Mouse (Mus musculus): ENCODE results near the gene Nexn. TPM values are rescaled to one million over a fixed set of nuclear protein-coding genes. Genes with fewer than 3 reads are reported as not detected.

Nexn gene
- polyA plus RNA-seq, 1 experiment from 2014 or later: 5.1 TPM

- 85% methylated on average over 14 of the region's 14 CpGs for WGBS
- Histone ChIP-seq H3K27ac (ENCODE audit: low read length) (no peak overlapping the region), H3K9me3 (ENCODE audit: control insufficient read depth, low read length) (no peaks in the 10 kb centered on the region), H3K4me1 (replicated peaks; ENCODE audit: control insufficient read depth, insufficient read depth, low read length) (no peaks in the 10 kb centered on the region), H3K4me2 (ENCODE audit: low read length) (no peak overlapping the region), H3K36me3 (ENCODE audit: control insufficient read depth, insufficient read depth) (peaks cover 10% of the 10 kb centered on the region; the same call in 1 of the 2 replicates), H3K4me3 (replicated peaks; ENCODE audit: low read length) (no peak overlapping the region), H3K27me3 (replicated peaks; ENCODE audit: control insufficient read depth, insufficient read depth, low read length) (no peaks in the 10 kb centered on the region), H3K9ac (replicated peaks; ENCODE audit: low read depth, low read length) (no peak overlapping the region)
- no peak for ATAC-seq
These were observed 34.5 kb upstream of the Nexn start for GRCm38 (mm10) chr3:152300376-152301337.

- Histone ChIP-seq H3K9ac (replicated peaks; ENCODE audit: low read depth, low read length) (no peak overlapping the region), H3K4me1 (replicated peaks; ENCODE audit: control insufficient read depth, insufficient read depth, low read length) (no peaks in the 10 kb centered on the region), H3K4me2 (ENCODE audit: low read length) (no peak overlapping the region), H3K27ac (ENCODE audit: low read length) (no peak overlapping the region), H3K27me3 (replicated peaks; ENCODE audit: control insufficient read depth, insufficient read depth, low read length) (no peaks in the 10 kb centered on the region), H3K4me3 (replicated peaks; ENCODE audit: low read length) (no peak overlapping the region), H3K36me3 (ENCODE audit: control insufficient read depth, insufficient read depth) (peaks cover 13% of the 10 kb centered on the region; the same call in 1 of the 2 replicates), H3K9me3 (ENCODE audit: control insufficient read depth, low read length) (no peaks in the 10 kb centered on the region)
- 94% methylated on average over 5 of the region's 5 CpGs for WGBS
- ATAC-seq: no peak
These were observed 29.7 kb upstream of the Nexn start for GRCm38 (mm10) chr3:152295896-152296295.

- 71% methylated on average over 3 of the region's 3 CpGs for WGBS
- no peaks in the 10 kb centered on the region for H3K4me1 ChIP-seq (replicated peaks; ENCODE audit: control insufficient read depth, insufficient read depth, low read length)
- no peak overlapping the region for H3K9ac ChIP-seq (replicated peaks; ENCODE audit: low read depth, low read length)
- peaks cover 13% of the 10 kb centered on the region; the same call in 1 of the 2 replicates for H3K36me3 ChIP-seq (ENCODE audit: control insufficient read depth, insufficient read depth)
- no peaks in the 10 kb centered on the region for H3K9me3 ChIP-seq (ENCODE audit: control insufficient read depth, low read length)
- H3K4me2 ChIP-seq (ENCODE audit: low read length): no peak overlapping the region
- no peak overlapping the region for H3K27ac ChIP-seq (ENCODE audit: low read length)
- no peak for ATAC-seq
- H3K4me3 ChIP-seq (replicated peaks; ENCODE audit: low read length): no peak overlapping the region
- no peaks in the 10 kb centered on the region for H3K27me3 ChIP-seq (replicated peaks; ENCODE audit: control insufficient read depth, insufficient read depth, low read length)
These were observed 28.2 kb upstream of the Nexn start for GRCm38 (mm10) chr3:152294400-152294799.

- no peak overlapping the region for H3K27ac ChIP-seq (ENCODE audit: low read length)
- no peak overlapping the region for H3K4me2 ChIP-seq (ENCODE audit: low read length)
- H3K4me1 ChIP-seq (replicated peaks; ENCODE audit: control insufficient read depth, insufficient read depth, low read length): no peaks in the 10 kb centered on the region; the same call in 1 of the 2 replicates
- H3K9ac ChIP-seq (replicated peaks; ENCODE audit: low read depth, low read length): no peak overlapping the region
- H3K27me3 ChIP-seq (replicated peaks; ENCODE audit: control insufficient read depth, insufficient read depth, low read length): no peaks in the 10 kb centered on the region
- no peaks in the 10 kb centered on the region for H3K9me3 ChIP-seq (ENCODE audit: control insufficient read depth, low read length)
- H3K4me3 ChIP-seq (replicated peaks; ENCODE audit: low read length): no peak overlapping the region
- peaks cover 15% of the 10 kb centered on the region; the same call in 1 of the 2 replicates for H3K36me3 ChIP-seq (ENCODE audit: control insufficient read depth, insufficient read depth)
- WGBS: 89% methylated on average over 13 of the region's 13 CpGs
- no peak for ATAC-seq
These were observed 27.5 kb upstream of the Nexn start for GRCm38 (mm10) chr3:152293530-152294181.

DNA sequence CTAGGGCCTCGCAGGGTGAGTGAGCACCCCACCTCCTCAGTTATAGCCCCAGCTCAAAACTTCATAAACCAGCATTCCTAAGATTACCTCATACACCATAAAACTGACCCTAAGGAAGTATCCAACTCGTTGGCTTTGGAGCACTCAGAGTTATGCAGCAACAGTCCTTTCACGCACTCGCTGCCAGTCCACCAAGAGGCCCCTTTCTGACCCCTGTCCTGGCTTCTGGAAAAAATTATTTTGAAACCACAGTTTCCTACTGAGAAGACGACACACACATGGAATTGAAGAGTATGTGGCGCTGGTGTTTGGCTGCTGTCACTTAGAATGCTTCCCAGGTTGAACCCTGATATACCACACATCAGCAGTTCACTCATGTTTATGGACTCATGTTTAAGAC, 25.7 kb upstream of the Nexn start:
- Histone ChIP-seq H3K9ac (replicated peaks; ENCODE audit: low read depth, low read length) (no peak overlapping the region), H3K9me3 (ENCODE audit: control insufficient read depth, low read length) (no peaks in the 10 kb centered on the region), H3K27ac (ENCODE audit: low read length) (no peak overlapping the region), H3K27me3 (replicated peaks; ENCODE audit: control insufficient read depth, insufficient read depth, low read length) (no peaks in the 10 kb centered on the region), H3K36me3 (ENCODE audit: control insufficient read depth, insufficient read depth) (peaks cover 17% of the 10 kb centered on the region; the same call in 1 of the 2 replicates), H3K4me3 (replicated peaks; ENCODE audit: low read length) (no peak overlapping the region), H3K4me2 (ENCODE audit: low read length) (no peak overlapping the region), H3K4me1 (replicated peaks; ENCODE audit: control insufficient read depth, insufficient read depth, low read length) (no peaks in the 10 kb centered on the region; the same call in 1 of the 2 replicates)
- 95% methylated on average over 6 of the region's 6 CpGs for WGBS
- no peak for ATAC-seq

DNA sequence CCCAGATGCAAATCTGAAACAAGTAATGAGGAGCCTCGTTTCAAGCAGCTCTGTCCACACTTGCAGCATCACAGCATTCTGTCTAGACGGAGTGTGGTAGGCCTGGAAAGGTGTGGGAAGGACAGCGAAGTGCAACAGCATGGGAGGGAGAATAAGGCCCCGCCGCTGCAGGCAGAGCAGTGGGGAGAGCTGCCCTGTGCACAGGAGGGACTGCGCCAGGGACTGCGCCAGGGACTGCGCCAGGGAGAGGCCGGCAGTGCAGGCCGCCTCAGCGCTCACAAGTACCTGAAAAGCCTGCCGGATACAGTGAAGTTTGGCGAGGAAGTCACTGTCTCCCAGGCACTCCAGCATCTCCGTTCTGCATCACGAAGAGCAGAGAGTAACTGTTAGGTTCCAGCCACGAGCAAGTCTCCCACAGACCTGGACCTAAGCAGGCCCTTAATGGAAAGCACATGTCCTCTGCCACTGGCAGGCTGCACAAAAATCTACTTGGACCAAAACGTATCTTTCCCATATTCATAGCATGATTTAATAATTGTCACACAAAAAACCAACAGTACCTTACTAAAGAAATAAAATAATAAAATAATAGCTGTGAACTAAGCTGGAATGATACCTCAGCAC, 24.1 kb upstream of the Nexn start:
- ATAC-seq: 0 out of 2 replicates have a peak, but pooled peaks have one; percentile 26
- peaks cover 18% of the 10 kb centered on the region for H3K36me3 ChIP-seq (ENCODE audit: control insufficient read depth, insufficient read depth)
- WGBS: 81% methylated on average over 17 of the region's 17 CpGs

GRCm38 (mm10) chr3:152288740-152289139, 22.6 kb upstream of the Nexn start:
- H3K4me1 ChIP-seq (replicated peaks; ENCODE audit: control insufficient read depth, insufficient read depth, low read length): no peaks in the 10 kb centered on the region; the same call in 1 of the 2 replicates
- H3K9me3 ChIP-seq (ENCODE audit: control insufficient read depth, low read length): no peaks in the 10 kb centered on the region
- H3K9ac ChIP-seq (replicated peaks; ENCODE audit: low read depth, low read length): no peak overlapping the region
- H3K4me2 ChIP-seq (ENCODE audit: low read length): no peak overlapping the region
- no peaks in the 10 kb centered on the region for H3K27me3 ChIP-seq (replicated peaks; ENCODE audit: control insufficient read depth, insufficient read depth, low read length)
- H3K4me3 ChIP-seq (replicated peaks; ENCODE audit: low read length): no peak overlapping the region
- ATAC-seq: no peak
- peaks cover 16% of the 10 kb centered on the region for H3K36me3 ChIP-seq (ENCODE audit: control insufficient read depth, insufficient read depth)
- WGBS: 55% methylated on average over 4 of the region's 4 CpGs
- H3K27ac ChIP-seq (ENCODE audit: low read length): no peak overlapping the region

More for the DNA sequence above, 24.1 kb upstream of the Nexn start:
- H3K27me3 ChIP-seq (replicated peaks; ENCODE audit: control insufficient read depth, insufficient read depth, low read length): no peaks in the 10 kb centered on the region
- no peaks in the 10 kb centered on the region for H3K9me3 ChIP-seq (ENCODE audit: control insufficient read depth, low read length)
- no peak overlapping the region for H3K4me3 ChIP-seq (replicated peaks; ENCODE audit: low read length)
- no peak overlapping the region for H3K4me2 ChIP-seq (ENCODE audit: low read length)
- H3K27ac ChIP-seq (ENCODE audit: low read length): no peak overlapping the region
- no peaks in the 10 kb centered on the region; the same call in 1 of the 2 replicates for H3K4me1 ChIP-seq (replicated peaks; ENCODE audit: control insufficient read depth, insufficient read depth, low read length)
- H3K9ac ChIP-seq (replicated peaks; ENCODE audit: low read depth, low read length): no peak overlapping the region

DNA sequence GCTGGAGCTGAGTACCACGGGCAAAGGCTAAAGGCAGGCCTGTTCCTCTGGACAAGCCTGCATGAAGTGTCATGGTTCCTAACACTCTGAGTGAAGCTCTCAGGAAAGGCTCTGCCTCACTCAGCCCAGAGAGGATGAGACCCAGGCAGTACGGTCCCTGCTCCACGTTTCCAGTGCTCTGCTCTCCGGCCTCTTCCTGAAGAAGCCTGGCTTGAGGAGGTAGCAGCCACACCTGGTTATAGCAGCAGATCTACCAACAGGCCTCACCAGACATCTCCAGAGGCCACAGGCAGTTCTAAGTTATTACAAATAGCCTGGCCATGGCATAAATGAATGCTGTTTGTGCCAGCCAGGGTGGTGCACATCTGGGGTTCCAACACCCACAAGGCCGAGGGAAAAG, 22.1 kb upstream of the Nexn start:
- H3K9me3 ChIP-seq (ENCODE audit: control insufficient read depth, low read length): no peaks in the 10 kb centered on the region
- WGBS: 95% methylated on average over 5 of the region's 5 CpGs
- H3K36me3 ChIP-seq (ENCODE audit: control insufficient read depth, insufficient read depth): peaks cover 19% of the 10 kb centered on the region
- no peak overlapping the region for H3K27ac ChIP-seq (ENCODE audit: low read length)
- no peak overlapping the region for H3K4me2 ChIP-seq (ENCODE audit: low read length)
- H3K4me1 ChIP-seq (replicated peaks; ENCODE audit: control insufficient read depth, insufficient read depth, low read length): no peaks in the 10 kb centered on the region; the same call in 1 of the 2 replicates
- ATAC-seq: no peak
- H3K9ac ChIP-seq (replicated peaks; ENCODE audit: low read depth, low read length): no peak overlapping the region
- H3K27me3 ChIP-seq (replicated peaks; ENCODE audit: control insufficient read depth, insufficient read depth, low read length): no peaks in the 10 kb centered on the region
- no peak overlapping the region for H3K4me3 ChIP-seq (replicated peaks; ENCODE audit: low read length)

DNA sequence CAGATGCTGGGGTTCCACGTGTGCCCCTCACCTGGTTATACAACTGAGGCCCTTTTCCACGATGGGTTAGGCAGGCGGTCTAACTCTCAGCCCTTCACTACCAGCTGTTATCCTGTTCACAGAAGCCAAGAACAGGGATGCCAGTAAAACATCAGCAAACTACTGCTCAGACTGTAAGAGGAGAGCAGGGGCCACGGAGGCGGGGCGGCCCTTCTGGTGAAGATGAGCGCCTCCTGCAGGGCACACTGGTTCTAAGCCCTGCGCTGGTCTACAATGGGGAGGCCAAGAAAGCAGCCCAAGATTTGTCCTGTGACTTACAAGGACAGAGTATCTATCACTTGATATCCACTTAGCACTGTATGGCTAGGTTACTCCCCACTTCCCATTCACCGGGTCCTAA, 21.7 kb upstream of the Nexn start:
- Histone ChIP-seq H3K9ac (replicated peaks; ENCODE audit: low read depth, low read length) (no peak overlapping the region), H3K9me3 (ENCODE audit: control insufficient read depth, low read length) (no peaks in the 10 kb centered on the region), H3K36me3 (ENCODE audit: control insufficient read depth, insufficient read depth) (peaks cover 20% of the 10 kb centered on the region), H3K4me1 (replicated peaks; ENCODE audit: control insufficient read depth, insufficient read depth, low read length) (no peaks in the 10 kb centered on the region; the same call in 1 of the 2 replicates), H3K27ac (ENCODE audit: low read length) (no peak overlapping the region), H3K27me3 (replicated peaks; ENCODE audit: control insufficient read depth, insufficient read depth, low read length) (no peaks in the 10 kb centered on the region), H3K4me2 (ENCODE audit: low read length) (no peak overlapping the region), H3K4me3 (replicated peaks; ENCODE audit: low read length) (no peak overlapping the region)
- ATAC-seq: no peak
- 82% methylated on average over 9 of the region's 9 CpGs for WGBS

All from forebrain, embryonic 16.5 days (tissue).